Mouse (Mus musculus) MEL (cell line): ENCODE data around the gene Asb14. TPM values are rescaled to one million over a fixed set of nuclear protein-coding genes. Genes with fewer than 3 reads are reported as not detected.

Experiments used
- DNase-seq: peaks from one replicate; pipeline ENCODE4 v3.0.0; 2011; ENCODE audit warnings: low read depth, low spot score
- H3K27ac ChIP-seq: 2 replicates; pipeline ENCODE4 v1.5.1; 2012; ENCODE audit warnings: low read depth, mild to moderate bottlenecking, control low read depth, low read length, moderate library complexity; ENCODE audit not compliant: control insufficient read depth
- H3K27me3 ChIP-seq, 2 experiments: fragments of 150-350 bp in 1 of 2; sonication (generic) in 1 of 2; 2 replicates each; pipeline ENCODE4 v1.6.1; 2012; ENCODE audit warnings: low read length in 2 of 2, mild to moderate bottlenecking in 2 of 2, improper control_type of control experiment in 1 of 2, moderate library complexity in 1 of 2; ENCODE audit not compliant: insufficient read depth in 2 of 2, control insufficient read depth in 1 of 2
- H3K36me3 ChIP-seq, 2 experiments: 2 replicates each; pipeline ENCODE4 v1.6.1; 2012 to 2014; ENCODE audit warnings: low read length in 2 of 2, improper control_type of control experiment in 1 of 2, inconsistent platforms in 1 of 2, mild to moderate bottlenecking in 1 of 2; ENCODE audit not compliant: insufficient read depth in 2 of 2, control insufficient read depth in 1 of 2
- H3K4me1 ChIP-seq, 2 experiments: fragments of 150-350 bp in 1 of 2; sonication (generic) in 1 of 2; 2 replicates each; pipeline ENCODE4 v1.6.1; 2012; ENCODE audit warnings: low read length in 2 of 2, improper control_type of control experiment in 1 of 2, mild to moderate bottlenecking in 1 of 2; ENCODE audit not compliant: insufficient read depth in 2 of 2, control insufficient read depth in 1 of 2
- H3K4me3 ChIP-seq, 2 experiments: fragments of 150-350 bp in 1 of 2; sonication (generic) in 1 of 2; 2 replicates each; pipeline ENCODE4 v1.5.1; 2012; ENCODE audit warnings: low read depth in 2 of 2, low read length in 2 of 2, mild to moderate bottlenecking in 2 of 2, moderate library complexity in 2 of 2, control low read depth in 1 of 2, improper control_type of control experiment in 1 of 2; ENCODE audit not compliant: control insufficient read depth in 1 of 2, insufficient read depth in 1 of 2
- H3K79me2 ChIP-seq: 2 replicates; pipeline ENCODE4 v1.6.1; 2012; ENCODE audit warnings: mild to moderate bottlenecking, low read length, moderate library complexity; ENCODE audit not compliant: control insufficient read depth, poor library complexity, insufficient read depth
- H3K9ac ChIP-seq: 2 replicates; pipeline ENCODE4 v1.6.1; 2012; ENCODE audit warnings: low read depth, mild to moderate bottlenecking, control low read depth, low read length, moderate library complexity; ENCODE audit not compliant: control insufficient read depth, poor library complexity, severe bottlenecking
- H3K9me3 ChIP-seq: fragments of 150-350 bp; sonication (generic); replicated peaks from 2 replicates; pipeline ENCODE4 v1.6.1; 2012; ENCODE audit warnings: mild to moderate bottlenecking, low read length, improper control_type of control experiment, moderate library complexity; ENCODE audit not compliant: insufficient read depth
- CHD1 ChIP-seq: IDR thresholded peaks from 2 replicates; pipeline ENCODE4 v1.6.1; 2012; ENCODE audit warnings: low read depth, mild to moderate bottlenecking, inconsistent platforms, low read length, improper control_type of control experiment
- CTCF ChIP-seq, 3 experiments: IDR thresholded peaks in 2 of 3; conservative IDR thresholded peaks in 1 of 3; 2 replicates each; pipeline ENCODE4 v1.5.1; 2011 to 2012; ENCODE audit warnings: low read length in 3 of 3, low read depth in 2 of 3, mild to moderate bottlenecking in 2 of 3, improper control_type of control experiment in 1 of 3, inconsistent platforms in 1 of 3, mixed read lengths in 1 of 3, moderate library complexity in 1 of 3; ENCODE audit not compliant: control insufficient read depth in 1 of 3, insufficient read depth in 1 of 3, poor library complexity in 1 of 3, severe bottlenecking in 1 of 3
- ELF1 ChIP-seq: IDR thresholded peaks from 2 replicates; pipeline ENCODE4 v1.6.1; 2014; ENCODE audit warnings: low read depth, mild to moderate bottlenecking, inconsistent platforms, low read length, improper control_type of control experiment, moderate library complexity
- ETS1 ChIP-seq: IDR thresholded peaks from 2 replicates; pipeline ENCODE4 v1.6.1; 2012; ENCODE audit warnings: low read depth, mild to moderate bottlenecking, inconsistent platforms, low read length, improper control_type of control experiment, moderate library complexity
- GATA1 ChIP-seq: IDR thresholded peaks from 2 replicates; pipeline ENCODE4 v1.6.1; 2011; ENCODE audit warnings: low read depth, low read length, improper control_type of control experiment
- JUND ChIP-seq: IDR thresholded peaks from 2 replicates; pipeline ENCODE4 v1.6.1; 2011; ENCODE audit warnings: low read depth, mild to moderate bottlenecking, improper control_type of control experiment, low read length
- MAFK ChIP-seq: IDR thresholded peaks from 2 replicates; pipeline ENCODE4 v1.6.1; 2011; ENCODE audit warnings: low read depth, mild to moderate bottlenecking, low read length, improper control_type of control experiment, borderline replicate concordance
- MAZ ChIP-seq: IDR thresholded peaks from 2 replicates; pipeline ENCODE4 v1.6.1; 2012; ENCODE audit warnings: low read depth, mild to moderate bottlenecking, inconsistent platforms, low read length, improper control_type of control experiment
- MEF2A ChIP-seq: IDR thresholded peaks from 2 replicates; pipeline ENCODE4 v1.6.1; 2014; ENCODE audit warnings: low read depth, mild to moderate bottlenecking, inconsistent platforms, low read length, improper control_type of control experiment; ENCODE audit not compliant: poor library complexity, insufficient replicate concordance, severe bottlenecking; ENCODE audit errors: extremely low read depth
- NELFE ChIP-seq: IDR thresholded peaks from 2 replicates; pipeline ENCODE4 v1.6.1; 2011; ENCODE audit warnings: low read depth, low read length, improper control_type of control experiment
- RAD21 ChIP-seq: IDR thresholded peaks from 2 replicates; pipeline ENCODE4 v1.6.1; 2011; ENCODE audit warnings: mild to moderate bottlenecking, low read depth, low read length, improper control_type of control experiment
- RCOR1 ChIP-seq: IDR thresholded peaks from 2 replicates; pipeline ENCODE4 v1.6.1; 2012; ENCODE audit warnings: low read depth, mild to moderate bottlenecking, inconsistent platforms, low read length, improper control_type of control experiment
- SMC3 ChIP-seq: IDR thresholded peaks from 2 replicates; pipeline ENCODE4 v1.6.1; 2011; ENCODE audit warnings: low read depth, low read length, improper control_type of control experiment
- TAL1 ChIP-seq: IDR thresholded peaks from 2 replicates; pipeline ENCODE4 v1.6.1; 2012; ENCODE audit warnings: mild to moderate bottlenecking, inconsistent platforms, low read length, moderate library complexity, mixed read lengths
- TBP ChIP-seq: IDR thresholded peaks from 2 replicates; pipeline ENCODE4 v1.8.0; 2011; ENCODE audit warnings: low read depth, low read length, improper control_type of control experiment
- UBTF ChIP-seq: IDR thresholded peaks from 2 replicates; pipeline ENCODE4 v1.6.1; 2012; ENCODE audit warnings: low read depth, mild to moderate bottlenecking, inconsistent platforms, low read length, improper control_type of control experiment, moderate library complexity, borderline replicate concordance; ENCODE audit not compliant: insufficient read depth
- ZC3H11A ChIP-seq: IDR thresholded peaks from 2 replicates; pipeline ENCODE4 v1.6.1; 2012; ENCODE audit warnings: low read depth, mild to moderate bottlenecking, inconsistent platforms, low read length, improper control_type of control experiment
- ZKSCAN1 ChIP-seq: IDR thresholded peaks from 2 replicates; pipeline ENCODE4 v1.6.1; 2012; ENCODE audit warnings: low read depth, mild to moderate bottlenecking, inconsistent platforms, low read length, improper control_type of control experiment, moderate library complexity
- ZMIZ1 ChIP-seq: IDR thresholded peaks from 2 replicates; pipeline ENCODE4 v1.6.1; 2012; ENCODE audit warnings: low read depth, mild to moderate bottlenecking, inconsistent platforms, low read length, improper control_type of control experiment, moderate library complexity
- ZNF384 ChIP-seq: IDR thresholded peaks from 2 replicates; pipeline ENCODE4 v1.6.1; 2012; ENCODE audit warnings: low read depth, mild to moderate bottlenecking, inconsistent platforms, low read length, improper control_type of control experiment
- polyA plus RNA-seq, 2 experiments: library from polyadenylated mRNA; stranded (reverse) in 1 of 2; unstranded in 1 of 2; fragments of >175 nt in 1 of 2; fragments of >200 nt in 1 of 2; gene quantifications; 2 replicates each; pipeline versions ENCODE4 v1.2.1 to v1.2.4; 2012; ENCODE audit warnings: low replicate concordance in 2 of 2, low read depth in 1 of 2; ENCODE audit not compliant: insufficient read length in 2 of 2, insufficient read depth in 1 of 2, missing spikeins in 1 of 2
- total RNA-seq: library from RNA; depleted of rRNA; stranded (reverse); fragments of 300-350 nt; gene quantifications from 2 replicates; pipeline ENCODE4 v1.2.3, GENCODE M21; 2012

Asb14 gene
- total and polyA plus RNA-seq, 3 experiments, result 0.06 TPM; not detected in 2

- Histone ChIP-seq H3K36me3 (no peaks in the 10 kb centered on the region), H3K27ac (no peak overlapping the region), H3K79me2 (no peaks in the 10 kb centered on the region), H3K9me3 (no peaks in the 10 kb centered on the region), H3K9ac (no peak overlapping the region), H3K27me3 (peaks cover 0 to 3% of the 10 kb centered on the region in 2 experiments), H3K4me3 (no peak overlapping the region), H3K4me1 (no peaks in the 10 kb centered on the region; a peak in 1 of 4 replicates)
- DNase-seq, result peak; percentile 50
- TF ChIP-seq UBTF (no peak), RCOR1 (no peak), CHD1 (no peak), NELFE (no peak), CTCF (IDR thresholded peaks at IDR 0.05 in 2 of 3, conservative IDR thresholded peaks at IDR 0.05 in 1 of 3; ENCODE audit: control insufficient read depth in 1 of 3, insufficient read depth in 1 of 3, low read depth in 2 of 3, low read length in 3 of 3, poor library complexity in 1 of 3, severe bottlenecking in 1 of 3) (peak; percentile 64 to 80 (median 75)), GATA1 (no peak), ZC3H11A (peak; percentile 60), MAZ (no peak), MEF2A (no peak), SMC3 (peak; percentile 84), JUND (no peak), MAFK (no peak), ZKSCAN1 (no peak), RAD21 (peak; percentile 59), ZMIZ1 (no peak)
Observed at GRCm38 (mm10) chr14:26867356-26867755, 27.0 kb upstream of the Asb14 start.

GRCm38 (mm10) chr14:26868299-26868698, 26.1 kb upstream of the Asb14 start:
- no peak for DNase-seq
- H3K27me3 ChIP-seq, result peaks cover 0 to 3% of the 10 kb centered on the region in 2 experiments
- no peaks in the 10 kb centered on the region for H3K36me3 ChIP-seq
- TF ChIP-seq ZNF384 (no peak), ZMIZ1 (no peak), TBP (no peak), TAL1 (no peak), ELF1 (no peak), ETS1 (no peak), ZC3H11A (no peak), GATA1 (no peak)
- TF ChIP-seq, all 39 proteins: peak for 0
- no peaks in the 10 kb centered on the region; a peak in 1 of 4 replicates for H3K4me1 ChIP-seq
- H3K9me3 ChIP-seq, result no peaks in the 10 kb centered on the region
- H3K79me2 ChIP-seq, result no peaks in the 10 kb centered on the region
- H3K9ac ChIP-seq, result no peak overlapping the region
- no peak overlapping the region for H3K27ac ChIP-seq
- no peak overlapping the region for H3K4me3 ChIP-seq
